Mouse (Mus musculus): Measurements from ENCODE around the gene Slc41a1.

Gene Slc41a1

DNA sequence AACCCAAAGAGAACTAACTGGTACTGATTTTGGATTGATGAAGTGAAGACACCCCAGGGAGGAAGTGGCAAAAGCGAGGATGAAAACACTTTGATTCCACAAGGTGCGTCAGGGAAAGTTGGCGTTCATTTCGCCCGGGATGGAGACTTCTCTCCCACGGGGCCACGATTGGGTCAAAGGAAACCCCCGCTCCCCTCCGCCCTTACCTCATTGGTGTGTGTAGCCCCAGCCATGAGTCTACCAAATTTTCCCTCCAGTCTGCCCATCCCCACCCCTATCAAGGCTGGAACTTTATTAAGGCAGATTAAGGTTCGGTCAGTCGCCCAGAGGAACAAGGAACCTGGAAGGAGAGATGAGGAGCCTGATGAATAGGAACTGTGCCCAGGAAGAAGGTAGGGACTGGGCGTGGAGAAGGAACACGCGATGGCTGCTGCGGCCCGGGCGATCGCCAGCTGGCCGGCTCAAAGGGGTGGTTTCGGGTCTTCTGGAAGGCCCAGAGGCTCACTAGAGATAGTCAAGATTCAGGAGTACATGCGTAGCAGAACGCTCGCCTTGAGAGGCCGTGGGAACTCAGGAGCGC, at the start of gene Slc41a1:
Gene Slc41a1 (plus strand): TSS at position 287 of the 580 bp plus-strand sequence.
- no peak for TF ChIP-seq GATA4 (IDR thresholded peaks at IDR 0.05; ENCODE audit: insufficient replicate concordance, low read length)

DNA sequence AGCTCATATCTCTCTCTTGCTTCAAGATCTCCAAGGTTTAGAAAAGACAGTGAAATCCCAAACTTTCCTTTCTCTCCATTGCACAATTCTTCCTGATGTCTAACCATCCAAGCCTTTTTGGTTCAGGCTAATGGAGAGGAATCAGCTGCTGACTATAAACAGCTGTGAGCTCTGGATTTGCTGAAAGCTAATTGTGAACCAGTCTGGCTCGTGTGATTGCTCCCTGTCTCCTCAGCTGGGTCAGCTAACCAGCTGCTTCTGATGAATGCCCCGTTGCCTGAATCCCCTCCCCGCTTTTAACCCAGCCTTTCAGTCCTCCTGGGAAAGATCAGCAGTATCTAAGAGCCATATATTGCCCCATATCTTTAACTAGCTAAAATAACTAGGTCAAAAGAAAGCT, 32.7 kb upstream of the Slc41a1 start:
- no peak for TF ChIP-seq GATA4 (IDR thresholded peaks at IDR 0.05; ENCODE audit: insufficient replicate concordance, low read length)

DNA sequence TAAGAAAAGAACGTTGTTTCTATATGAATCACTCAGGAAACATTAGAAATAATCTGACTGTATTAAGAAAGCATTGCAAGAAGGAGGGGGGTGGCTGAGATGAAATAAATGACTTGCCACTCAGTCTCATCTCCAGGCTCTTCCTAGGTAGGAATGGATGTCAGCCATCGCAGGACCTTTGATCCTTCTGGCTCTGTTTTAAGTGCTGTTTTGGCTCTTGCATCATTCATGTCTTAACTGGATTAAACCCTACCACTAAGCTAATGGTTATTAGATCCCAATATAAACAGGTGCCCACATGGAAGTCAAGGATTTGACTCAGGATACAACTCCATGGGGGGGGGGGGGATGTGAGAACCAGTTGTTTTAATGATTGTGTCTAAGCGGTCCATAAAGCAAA, 32.1 kb upstream of the Slc41a1 start:
- TF ChIP-seq GATA4 (IDR thresholded peaks at IDR 0.05; ENCODE audit: insufficient replicate concordance, low read length) = no peak

- TF ChIP-seq GATA4 (IDR thresholded peaks at IDR 0.05; ENCODE audit: insufficient replicate concordance, low read length) = no peak
Observed at GRCm38 (mm10) chr1:131797202-131797909, 29.9 kb upstream of the Slc41a1 start, which contains the start of gene Pm20d1. Pm20d1 (plus strand) TSS chr1:131797381.

GRCm38 (mm10) chr1:131800001-131800400, 27.3 kb upstream of the Slc41a1 start:
- no peak for TF ChIP-seq GATA4 (IDR thresholded peaks at IDR 0.05; ENCODE audit: insufficient replicate concordance, low read length)

- TF ChIP-seq GATA4 (IDR thresholded peaks at IDR 0.05; ENCODE audit: insufficient replicate concordance, low read length) = no peak
Observed at GRCm38 (mm10) chr1:131801071-131801470, 26.2 kb upstream of the Slc41a1 start.

GRCm38 (mm10) chr1:131802652-131803051, 24.6 kb upstream of the Slc41a1 start:
- no peak for TF ChIP-seq GATA4 (IDR thresholded peaks at IDR 0.05; ENCODE audit: insufficient replicate concordance, low read length)

DNA sequence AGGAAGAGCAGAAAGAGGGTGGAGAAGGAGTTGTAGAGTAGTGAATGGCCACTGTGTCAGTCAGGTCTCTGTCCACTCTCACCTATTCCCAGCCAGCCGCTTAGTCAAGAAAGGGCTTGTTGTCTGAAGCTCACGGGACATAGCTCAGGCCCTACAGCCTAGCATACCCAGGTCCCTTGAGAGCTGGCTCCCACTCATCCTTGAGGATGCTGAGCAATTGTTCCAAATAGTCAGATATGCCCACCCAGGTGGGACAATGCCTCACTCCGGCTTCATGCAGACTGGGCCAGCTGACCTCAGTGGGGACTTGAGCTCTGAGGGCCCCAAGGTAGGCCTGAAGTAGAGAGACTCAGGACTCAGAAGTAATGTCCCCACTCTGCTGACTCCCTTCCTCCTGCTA, 23.1 kb upstream of the Slc41a1 start:
- TF ChIP-seq GATA4 (IDR thresholded peaks at IDR 0.05; ENCODE audit: insufficient replicate concordance, low read length) = no peak

- TF ChIP-seq GATA4 (IDR thresholded peaks at IDR 0.05; ENCODE audit: insufficient replicate concordance, low read length) = no peak
Observed at GRCm38 (mm10) chr1:131808986-131809385, 18.3 kb upstream of the Slc41a1 start.

DNA sequence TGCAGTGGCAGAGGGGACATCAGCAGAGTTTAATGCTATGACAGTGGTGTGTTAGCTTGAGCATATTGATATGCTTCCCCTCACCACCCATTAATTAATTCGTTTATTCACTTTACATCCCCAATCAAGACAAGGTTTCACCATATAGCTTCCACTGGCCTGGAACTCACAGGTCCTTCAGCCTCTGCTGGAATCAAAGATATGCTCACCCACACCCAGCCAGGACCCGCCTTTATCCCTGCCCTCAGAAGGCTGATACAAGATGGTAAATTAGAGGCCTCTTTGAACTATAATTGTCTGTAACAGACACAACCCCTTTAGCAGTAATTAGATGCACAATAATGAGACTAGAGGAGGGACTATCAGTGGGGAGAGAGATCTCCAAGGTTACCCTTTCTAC, 17.6 kb upstream of the Slc41a1 start:
- TF ChIP-seq GATA4 (IDR thresholded peaks at IDR 0.05; ENCODE audit: insufficient replicate concordance, low read length) = no peak

- TF ChIP-seq GATA4 (IDR thresholded peaks at IDR 0.05; ENCODE audit: insufficient replicate concordance, low read length) = no peak
Observed at GRCm38 (mm10) chr1:131811393-131811792, 15.9 kb upstream of the Slc41a1 start.

- no peak for TF ChIP-seq GATA4 (IDR thresholded peaks at IDR 0.05; ENCODE audit: insufficient replicate concordance, low read length)
Observed at GRCm38 (mm10) chr1:131812006-131812405, 15.3 kb upstream of the Slc41a1 start.

DNA sequence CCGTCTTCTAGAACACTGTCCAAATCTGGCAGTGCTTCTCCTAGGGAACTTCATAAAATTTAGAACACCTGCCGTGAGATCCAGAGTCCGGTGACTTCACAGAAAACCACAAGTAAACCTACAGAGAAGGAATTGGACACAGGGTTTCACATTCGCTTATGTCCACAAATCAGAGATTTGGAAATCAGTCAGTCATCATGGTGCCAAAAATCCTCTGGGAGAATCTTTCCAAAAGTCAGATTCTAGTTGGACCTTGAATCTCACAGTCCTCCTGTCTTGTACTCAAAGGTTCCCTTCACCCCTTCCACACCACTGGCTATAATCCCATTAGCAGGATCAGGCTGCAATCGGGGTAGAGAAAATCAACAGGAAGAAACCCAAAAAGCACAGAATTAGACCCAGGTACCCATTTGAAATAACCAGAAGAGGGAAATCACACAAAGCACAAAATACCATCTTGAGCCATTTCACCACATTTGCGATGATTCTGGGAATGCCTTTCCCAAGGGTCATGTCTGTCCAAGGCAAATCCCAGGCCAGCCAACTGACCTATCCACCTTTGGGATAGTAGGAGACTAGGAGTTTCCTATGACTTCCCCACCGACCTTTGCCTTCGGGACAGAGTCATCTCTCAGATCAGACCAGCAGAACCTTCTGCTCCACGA, 14.5 kb upstream of the Slc41a1 start:
- no peak for TF ChIP-seq GATA4 (IDR thresholded peaks at IDR 0.05; ENCODE audit: insufficient replicate concordance, low read length)

DNA sequence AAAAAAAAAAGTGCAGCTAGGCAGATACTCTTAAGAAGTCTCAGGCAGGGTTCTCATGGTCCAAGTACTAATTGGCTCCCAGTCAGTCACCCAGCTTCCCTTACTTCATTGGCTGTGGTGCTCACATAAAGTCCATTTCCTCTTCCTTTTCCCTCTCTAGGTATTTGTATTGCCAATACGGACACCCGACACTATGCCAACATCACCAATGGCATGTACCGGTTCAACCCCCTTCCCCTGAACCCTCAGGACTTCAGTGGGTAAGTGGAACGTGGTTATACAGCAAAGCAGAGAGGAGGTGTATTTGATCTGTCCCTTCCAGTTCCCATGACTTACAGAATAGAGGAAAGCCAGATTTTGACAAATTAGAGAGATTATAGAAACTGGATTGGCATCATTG, 13.6 kb upstream of the Slc41a1 start:
- no peak for TF ChIP-seq GATA4 (IDR thresholded peaks at IDR 0.05; ENCODE audit: insufficient replicate concordance, low read length)

- no peak for TF ChIP-seq GATA4 (IDR thresholded peaks at IDR 0.05; ENCODE audit: insufficient replicate concordance, low read length)
Observed at GRCm38 (mm10) chr1:131814191-131814590, 13.1 kb upstream of the Slc41a1 start.

- TF ChIP-seq GATA4 (IDR thresholded peaks at IDR 0.05; ENCODE audit: insufficient replicate concordance, low read length) = no peak
Observed at GRCm38 (mm10) chr1:131816886-131817285, 10.4 kb upstream of the Slc41a1 start.

Data from liver, adult (tissue).